Mouse (Mus musculus) liver, adult 2 months (tissue): ENCODE results near the gene Ncoa7. TPM values are rescaled to one million over a fixed set of nuclear protein-coding genes. Genes with fewer than 3 reads are reported as not detected.
"Not testable (repeated sequence)": the region's sequence is repeated elsewhere in the genome, so short reads cannot be mapped to it uniquely, and the experiment has no call there.

ENCODE experiments used
- DNase-seq: peaks from one replicate; pipeline ENCODE4 v3.0.0-alpha.2; 2011; ENCODE audit warnings: low read depth, low spot score; ENCODE audit errors: extremely low read depth
- H3K27ac ChIP-seq: fragments of 200-500 bp; replicated peaks from 2 replicates; pipeline ENCODE4 v1.5.1; 2012; ENCODE audit warnings: low read depth, mild to moderate bottlenecking, control low read depth, inconsistent platforms, low read length; ENCODE audit not compliant: insufficient read depth
- H3K27me3 ChIP-seq: fragments of 200-500 bp; 2 replicates; pipeline ENCODE4 v1.6.1; 2012; ENCODE audit warnings: mild to moderate bottlenecking, moderate library complexity, low read length, inconsistent platforms; ENCODE audit not compliant: control insufficient read depth, insufficient read depth
- H3K36me3 ChIP-seq: fragments of 200-500 bp; 2 replicates; pipeline ENCODE4 v1.6.1; 2012; ENCODE audit warnings: low read length, inconsistent platforms; ENCODE audit not compliant: control insufficient read depth, insufficient read depth
- H3K4me1 ChIP-seq: fragments of 200-500 bp; 2 replicates; pipeline ENCODE4 v1.6.1; 2011; ENCODE audit warnings: low read length; ENCODE audit not compliant: control insufficient read depth, insufficient read depth
- H3K4me3 ChIP-seq: fragments of 200-500 bp; 2 replicates; pipeline ENCODE4 v1.5.1; 2011; ENCODE audit warnings: low read depth, mild to moderate bottlenecking, control low read depth, low read length, moderate library complexity; ENCODE audit not compliant: insufficient read depth
- H3K79me2 ChIP-seq: fragments of 200-500 bp; 2 replicates; pipeline ENCODE4 v1.6.1; 2012; ENCODE audit warnings: inconsistent platforms, mild to moderate bottlenecking, low read length, moderate library complexity; ENCODE audit not compliant: control insufficient read depth, insufficient read depth
- H3K9ac ChIP-seq: fragments of 200-500 bp; 2 replicates; pipeline ENCODE4 v1.6.1; 2012; ENCODE audit warnings: low read depth, mild to moderate bottlenecking, control low read depth, inconsistent platforms, low read length
- CTCF ChIP-seq: fragments of 200-500 bp; IDR thresholded peaks from 2 replicates; pipeline ENCODE4 v1.5.1; 2011; ENCODE audit warnings: low read depth, low read length, control low read depth
- POLR2A ChIP-seq: fragments of 200-500 bp; IDR thresholded peaks from 2 replicates; pipeline ENCODE4 v1.6.1; 2011; ENCODE audit warnings: low read length, control low read depth; ENCODE audit not compliant: insufficient read depth; ENCODE audit errors: extremely low read depth
- WGBS: fragments of 180-500 bp; shearing (Covaris S2); methylation state at CpG from one replicate; pipeline ENCODE4 v1.1.7; 2018; 5-methylcytosine and 5-hydroxymethylcytosine counted together
- polyA plus RNA-seq: library from polyadenylated mRNA; depleted of rRNA; stranded (reverse); fragments of >200 nt; gene quantifications from 2 replicates; pipeline ENCODE4 v1.2.3, GENCODE M21; 2012
- total RNA-seq: library from RNA; depleted of rRNA; stranded (reverse); fragments of >200 nt; gene quantifications from 2 replicates; pipeline ENCODE4 v1.2.3, GENCODE M21; 2014

Gene Ncoa7
- total and polyA plus RNA-seq, 2 experiments: 0.27 to 2.1 TPM

DNA sequence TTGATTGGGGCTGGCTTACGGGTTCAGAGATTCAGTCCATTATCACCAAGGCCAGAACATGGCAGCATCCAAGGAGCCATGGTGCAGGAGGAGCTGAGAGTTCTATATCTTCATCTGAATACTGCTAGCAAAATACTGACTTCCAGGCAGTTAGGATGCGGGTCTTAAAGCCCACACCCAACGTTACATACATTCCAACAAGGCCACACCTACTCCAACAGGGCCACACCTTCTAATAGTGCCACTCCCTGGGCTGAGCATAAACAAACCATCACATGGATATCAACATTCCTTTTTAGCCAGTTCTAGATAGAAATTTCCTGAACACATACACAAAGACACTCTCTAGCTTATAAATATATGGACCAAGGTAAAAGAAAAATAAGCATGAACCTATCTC, 173.6 kb downstream of the Ncoa7 start, which contains the start of gene Hint3:
Hint3 (minus strand) TSS at position 120 of the 400 bp plus-strand sequence.
- H3K27me3 ChIP-seq: no peaks in the 10 kb centered on the region
- no peak within 1 kb of the TSS for H3K4me3 ChIP-seq
- H3K27ac ChIP-seq: no peak within 1 kb of the TSS
- TF ChIP-seq CTCF: no peak
- no peak for TF ChIP-seq POLR2A
- no peaks in the 10 kb centered on the region for H3K4me1 ChIP-seq
- no peak within 1 kb of the TSS for H3K9ac ChIP-seq
- DNase-seq: no peak
- no peaks in the 10 kb centered on the region for H3K79me2 ChIP-seq
- 87% methylated on average over 3 of the region's 3 CpGs for WGBS
- H3K36me3 ChIP-seq: no peaks in the 10 kb centered on the region

GRCm38 (mm10) chr10:30628444-30628843, 174.7 kb downstream of the Ncoa7 start:
- H3K4me1 ChIP-seq, H3K79me2 ChIP-seq, DNase-seq, H3K27ac ChIP-seq, H3K27me3 ChIP-seq, H3K4me3 ChIP-seq, H3K36me3 ChIP-seq, H3K9ac ChIP-seq: not testable (repeated sequence)
- WGBS: 93% methylated on average over 11 of the region's 11 CpGs

DNA sequence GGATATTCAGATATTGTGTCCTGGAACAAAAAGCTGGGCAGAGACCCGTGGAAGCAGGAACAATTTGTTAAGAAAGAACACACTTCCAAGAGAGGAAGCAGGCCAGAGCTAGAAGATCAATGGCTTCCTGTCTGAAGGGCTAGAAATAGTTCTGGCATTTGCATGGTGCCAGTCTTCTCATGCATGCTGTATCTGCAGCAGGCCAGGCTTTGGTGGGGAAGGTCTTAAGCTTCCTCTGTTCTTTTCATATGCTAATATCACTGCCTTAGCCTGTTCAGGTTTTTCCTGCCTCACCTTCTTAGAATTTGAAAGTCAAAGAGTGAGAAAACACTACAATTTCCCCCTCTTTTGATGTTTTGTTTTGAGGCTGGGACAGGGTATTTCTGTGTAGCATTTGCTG, 175.6 kb downstream of the Ncoa7 start:
- no peak for TF ChIP-seq POLR2A
- TF ChIP-seq CTCF: no peak
- Histone ChIP-seq H3K79me2 (no peaks in the 10 kb centered on the region; the same call in 1 of the 2 replicates), H3K4me1 (no peaks in the 10 kb centered on the region), H3K27me3 (no peaks in the 10 kb centered on the region), H3K36me3 (no peaks in the 10 kb centered on the region), H3K27ac (no peak overlapping the region), H3K9ac (no peak overlapping the region), H3K4me3 (no peak overlapping the region)
- no peak for DNase-seq
- 44% methylated on average over 1 of the region's 1 CpGs for WGBS

DNA sequence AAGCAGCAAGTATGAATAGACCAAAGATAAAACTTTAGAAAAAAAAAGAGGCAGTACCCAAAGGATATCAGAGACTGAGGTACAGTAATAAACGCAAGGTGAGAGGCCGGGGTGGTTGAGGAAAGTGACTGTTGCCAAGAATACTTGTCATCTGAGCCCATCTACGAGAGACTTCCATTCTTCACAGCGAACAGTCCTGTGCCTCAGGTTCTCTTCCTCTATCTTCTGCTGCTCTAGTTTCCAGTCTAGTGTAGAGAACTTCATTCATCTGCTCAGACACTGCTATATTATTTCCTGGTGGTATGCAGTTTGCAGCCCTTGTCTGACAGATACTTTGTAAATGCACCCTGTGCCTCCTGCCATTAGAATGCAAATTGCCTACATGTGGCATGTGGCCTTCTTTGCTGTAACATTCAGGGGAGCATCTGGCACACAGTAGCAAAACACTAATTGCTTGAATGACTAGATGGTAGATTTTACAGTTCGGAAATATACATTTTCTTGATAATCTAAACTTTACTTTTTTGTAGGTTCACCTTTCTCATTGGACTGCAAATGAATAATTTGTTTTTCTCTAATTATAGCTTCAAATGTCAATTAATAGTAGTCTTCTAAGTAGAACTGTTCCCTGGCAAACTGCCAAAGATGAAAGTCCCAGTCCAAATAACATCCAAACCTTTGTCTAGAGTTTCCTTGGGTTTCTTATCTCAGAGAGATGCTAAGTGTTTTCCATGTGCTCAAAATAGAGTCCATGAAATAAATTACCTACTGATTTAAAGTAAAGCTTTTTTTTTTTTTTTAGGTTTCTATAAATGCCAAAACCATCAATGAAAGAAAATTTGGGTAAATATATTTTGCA, 178.7 kb downstream of the Ncoa7 start:
- Histone ChIP-seq H3K27me3 (no peaks in the 10 kb centered on the region), H3K27ac (no peak overlapping the region), H3K36me3 (no peaks in the 10 kb centered on the region), H3K4me1 (no peaks in the 10 kb centered on the region), H3K79me2 (no peaks in the 10 kb centered on the region; the same call in 1 of the 2 replicates), H3K9ac (no peak overlapping the region), H3K4me3 (no peak overlapping the region)
- TF ChIP-seq POLR2A (no peak), CTCF (no peak)
- 90% methylated on average over 5 of the region's 5 CpGs for WGBS
- DNase-seq: no peak

DNA sequence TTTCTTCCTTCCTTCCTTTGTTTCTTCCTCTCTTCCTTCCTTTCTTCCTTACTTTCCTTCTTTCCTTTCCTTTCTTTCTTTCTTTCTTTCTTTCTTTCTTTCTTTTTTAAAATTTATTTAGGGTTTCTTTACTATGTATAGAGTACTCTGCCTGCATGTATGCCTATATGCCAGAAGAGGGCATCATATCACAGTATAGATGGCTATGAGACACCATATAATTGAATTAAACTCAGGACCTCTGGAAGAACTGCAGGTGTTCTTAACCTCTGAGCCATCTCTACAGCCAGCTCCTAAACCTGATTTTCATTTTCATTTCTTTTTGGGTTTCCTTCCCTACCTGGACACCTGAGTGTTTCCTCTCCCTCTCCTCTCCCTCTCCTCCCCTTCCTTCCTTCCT, 180.2 kb downstream of the Ncoa7 start:
- Histone ChIP-seq H3K36me3 (no peaks in the 10 kb centered on the region), H3K27me3 (no peaks in the 10 kb centered on the region), H3K4me3 (no peak overlapping the region), H3K79me2 (no peaks in the 10 kb centered on the region; the same call in 1 of the 2 replicates), H3K27ac (no peak overlapping the region), H3K9ac (no peak overlapping the region), H3K4me1 (no peaks in the 10 kb centered on the region)
- DNase-seq: no peak
- TF ChIP-seq POLR2A (no peak), CTCF (no peak)

GRCm38 (mm10) chr10:30618918-30619210, 184.3 kb downstream of the Ncoa7 start:
- no peak overlapping the region for H3K27ac ChIP-seq
- WGBS: 36% methylated on average over 3 of the region's 3 CpGs
- peak overlapping the region; percentile 80; the same call in 1 of the 2 replicates for H3K4me3 ChIP-seq

More at GRCm38 (mm10) chr10:30618918-30619210, 184.3 kb downstream of the Ncoa7 start:
- TF ChIP-seq CTCF (no peak), POLR2A (no peak)
- no peak overlapping the region for H3K9ac ChIP-seq
- no peak for DNase-seq
- peaks cover 1% of the 10 kb centered on the region; the same call in 1 of the 2 replicates for H3K36me3 ChIP-seq
- no peaks in the 10 kb centered on the region; the same call in 1 of the 2 replicates for H3K4me1 ChIP-seq
- H3K79me2 ChIP-seq: no peaks in the 10 kb centered on the region; the same call in 1 of the 2 replicates
- H3K27me3 ChIP-seq: no peaks in the 10 kb centered on the region
